Mouse (Mus musculus): ENCODE results near the gene Tbxa2r.

Gene Tbxa2r

GRCm38 (mm10) chr10:81340551-81341332 lies 12.2 kb downstream of the Tbxa2r start:
- CTCF ChIA-PET, result interaction anchor here (0.6 to 1.1 kb wide), 3 partner anchors 26 to 293 kb away, joined by 3 to 8 read pairs (median 4); no protein-coding TSS in a partner anchor

GRCm38 (mm10) chr10:81341333-81341949 lies 12.9 kb downstream of the Tbxa2r start:
- CTCF ChIA-PET, result interaction anchor here (0.7 to 1.1 kb wide), 4 partner anchors 19 to 294 kb away, joined by 3 to 8 read pairs (median 3); no protein-coding TSS in a partner anchor

- CTCF ChIA-PET, result interaction anchor here (0.7 to 1.0 kb wide), 4 partner anchors 26 to 149 kb away, joined by 3 to 6 read pairs (median 3); no protein-coding TSS in a partner anchor
Measured at GRCm38 (mm10) chr10:81342686-81343505, 14.4 kb downstream of the Tbxa2r start, which contains the start of gene Gipc3. Gene Gipc3, minus strand, starts transcription at chr10:81343266.

DNA sequence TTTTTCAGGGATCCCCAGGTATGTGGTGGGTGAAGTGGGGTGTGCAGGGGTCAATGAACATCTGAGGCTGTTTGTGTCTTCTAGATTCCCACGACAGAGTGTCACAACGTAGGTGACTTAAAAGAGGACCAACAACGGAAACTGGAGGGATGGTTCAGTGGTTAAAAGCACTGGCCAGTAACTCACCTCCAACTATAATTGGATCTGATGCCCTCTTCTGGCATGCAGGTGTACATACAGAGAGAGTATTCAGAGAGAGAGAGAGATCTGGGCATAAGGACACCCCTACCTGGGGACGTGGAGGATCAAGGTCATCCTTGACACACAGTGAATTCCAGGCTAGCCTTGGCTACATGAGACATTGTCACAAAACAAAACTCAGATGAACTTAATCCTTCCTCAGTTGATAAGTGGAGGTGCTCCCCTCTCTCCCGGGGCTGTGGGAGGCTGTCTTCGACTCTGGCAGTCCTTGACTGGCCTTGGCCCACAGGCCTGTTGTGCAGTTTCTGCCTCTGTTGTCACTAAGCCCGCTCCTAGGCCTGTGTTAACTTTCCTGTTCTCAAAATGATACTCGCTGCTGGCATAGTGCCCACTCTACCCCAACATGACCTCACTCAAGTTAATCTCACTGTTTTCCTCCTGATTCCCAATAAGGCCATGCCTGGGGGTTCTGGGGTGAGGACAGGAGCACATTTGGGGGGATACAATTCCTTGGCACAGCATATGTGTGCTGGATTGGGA lies 16.1 kb downstream of the Tbxa2r start:
- CTCF ChIA-PET, result no interaction called here

DNA sequence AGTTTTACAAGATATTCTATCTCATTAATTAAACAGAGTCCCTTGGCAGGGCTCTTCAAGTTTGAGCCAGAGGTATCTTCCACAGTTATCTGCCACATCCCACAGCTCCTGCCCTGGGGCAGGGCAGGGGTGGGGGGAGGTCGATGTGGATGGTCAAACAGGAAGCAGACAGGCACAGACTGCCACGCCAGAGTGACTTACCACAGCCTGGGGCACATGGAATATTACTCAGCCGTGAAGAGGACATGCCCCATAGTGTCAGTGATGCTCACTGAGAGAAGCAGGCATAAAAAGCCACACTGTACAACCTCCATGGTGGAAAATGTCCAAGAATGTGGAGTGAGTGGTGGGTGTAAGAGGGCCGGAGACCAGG lies 16.6 kb downstream of the Tbxa2r start:
- CTCF ChIA-PET, result interaction anchor here (1.4 kb wide), 1 partner anchor 27 kb away, joined by 3 read pairs; no protein-coding TSS in a partner anchor

- CTCF ChIA-PET, result interaction anchor here (0.5 to 1.4 kb wide), 4 partner anchors 29 to 139 kb away, joined by 3 to 6 read pairs (median 4); no protein-coding TSS in a partner anchor
Measured at GRCm38 (mm10) chr10:81346453-81347067, 18.0 kb downstream of the Tbxa2r start.

GRCm38 (mm10) chr10:81349146-81349545 lies 20.6 kb downstream of the Tbxa2r start:
- CTCF ChIA-PET, result no interaction called here

DNA sequence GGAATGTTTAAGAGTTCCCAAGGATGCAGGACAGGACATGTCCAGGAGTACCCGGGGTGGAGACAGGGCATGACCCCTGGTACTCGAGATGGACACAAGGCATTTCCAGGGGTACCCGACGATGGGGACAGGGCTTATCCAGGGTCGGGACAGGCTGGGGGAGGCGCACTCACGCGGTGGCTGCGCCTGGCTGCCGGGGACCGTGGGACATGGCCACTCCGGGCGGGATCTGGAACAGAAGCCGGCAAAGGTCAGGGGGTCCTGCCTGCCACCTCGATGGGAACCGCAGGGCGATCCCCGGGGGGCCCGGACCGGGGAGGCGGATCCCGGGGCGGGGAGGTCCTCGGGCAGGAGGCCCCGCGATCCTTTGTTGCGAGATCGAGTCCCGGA lies 21.4 kb downstream of the Tbxa2r start:
- CTCF ChIA-PET, result no interaction called here

- CTCF ChIA-PET, result no interaction called here
Measured at GRCm38 (mm10) chr10:81350351-81351063, 22.0 kb downstream of the Tbxa2r start, which contains the start of gene Hmg20b. Gene Hmg20b, minus strand, starts transcription at chr10:81350480.

- CTCF ChIA-PET, result interaction anchor here (1.0 kb wide), 1 partner anchor 26 kb away, joined by 3 read pairs; no protein-coding TSS in a partner anchor
Measured at GRCm38 (mm10) chr10:81351678-81352291, 23.3 kb downstream of the Tbxa2r start.

DNA sequence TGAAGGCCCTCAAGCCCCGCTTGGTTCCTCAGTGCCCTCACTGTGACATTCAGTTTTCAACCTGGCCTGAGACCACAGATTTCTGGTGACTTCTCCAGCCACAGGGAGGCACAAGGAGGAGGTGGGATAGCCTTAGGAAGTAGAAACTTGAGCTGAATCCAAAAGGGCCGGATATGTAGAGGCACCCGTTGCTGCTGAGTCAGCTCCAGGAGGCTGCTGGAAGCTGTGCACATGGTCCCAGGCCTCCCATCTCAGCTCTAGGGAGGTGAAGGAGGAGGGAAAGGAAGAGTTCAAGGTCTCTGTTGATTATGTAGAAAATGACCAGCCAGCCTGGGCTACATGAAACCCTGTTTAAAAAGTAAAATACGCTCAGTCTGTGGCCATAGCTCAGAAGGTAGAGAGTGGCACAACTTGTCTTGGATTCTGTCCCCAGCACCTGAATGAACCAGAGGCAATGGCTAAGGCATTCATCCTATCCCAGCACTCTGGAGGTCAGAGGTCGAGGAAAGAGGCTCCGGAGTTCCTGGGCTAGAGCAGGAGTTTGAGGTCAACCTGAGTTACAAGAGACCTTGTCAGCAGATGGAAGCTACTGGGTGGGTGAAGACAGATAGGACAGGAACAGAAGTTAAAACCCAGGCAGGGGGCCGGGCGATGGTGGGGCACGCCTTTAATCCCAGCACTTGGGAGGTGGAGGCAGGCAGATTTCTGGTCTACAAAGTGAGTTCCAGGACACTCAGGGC lies 26.4 kb downstream of the Tbxa2r start:
- CTCF ChIA-PET, result interaction anchor here (0.6 to 1.6 kb wide), 3 partner anchors 9 to 20 kb away, joined by 3 to 9 read pairs (median 3); no protein-coding TSS in a partner anchor

DNA sequence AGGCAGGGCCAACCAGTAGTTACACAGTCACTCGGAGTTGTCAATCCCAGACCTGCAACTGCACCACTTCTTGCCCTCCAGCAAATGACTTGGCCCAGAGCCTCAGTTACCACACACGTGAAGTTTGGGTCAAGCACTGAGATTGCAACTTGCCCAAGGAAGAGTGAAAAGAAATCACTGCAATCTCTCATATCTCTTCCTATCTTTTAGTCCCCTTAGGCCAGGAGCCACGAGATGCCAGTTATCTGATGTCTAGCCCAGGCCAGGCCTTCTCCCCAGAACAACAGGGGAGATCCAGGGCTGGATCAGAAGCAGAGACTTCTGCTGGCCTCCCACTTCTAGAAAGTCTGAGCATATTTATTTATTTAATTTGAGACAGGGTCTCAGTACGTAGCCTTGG lies 27.0 kb downstream of the Tbxa2r start:
- CTCF ChIA-PET, result no interaction called here

GRCm38 (mm10) chr10:81356352-81356990 lies 27.9 kb downstream of the Tbxa2r start:
- CTCF ChIA-PET, result interaction anchor here (0.6 kb wide), 1 partner anchor 188 kb away, joined by 4 read pairs; no protein-coding TSS in a partner anchor

GRCm38 (mm10) chr10:81356991-81357844 lies 28.7 kb downstream of the Tbxa2r start, which contains the start of gene Mfsd12:
Gene Mfsd12, plus strand, starts transcription at chr10:81357491.
- CTCF ChIA-PET, result interaction anchor here (0.6 kb wide), 2 partner anchors 140 to 188 kb away, joined by 3 to 4 read pairs; no protein-coding TSS in a partner anchor

- CTCF ChIA-PET, result interaction anchor here (0.6 kb wide), 1 partner anchor 22 kb away, joined by 3 read pairs; no protein-coding TSS in a partner anchor
Measured at GRCm38 (mm10) chr10:81358209-81358608, 29.7 kb downstream of the Tbxa2r start.

GRCm38 (mm10) chr10:81358841-81359240 lies 30.3 kb downstream of the Tbxa2r start:
- CTCF ChIA-PET, result no interaction called here

- CTCF ChIA-PET, result interaction anchor here (1.1 kb wide), 1 partner anchor 19 kb away, joined by 3 read pairs; no protein-coding TSS in a partner anchor
Measured at GRCm38 (mm10) chr10:81360721-81361120, 32.2 kb downstream of the Tbxa2r start.
